Mouse (Mus musculus): Measurements from ENCODE around the gene Paf1. TPM values are rescaled to one million over a fixed set of nuclear protein-coding genes. Genes with fewer than 3 reads are reported as not detected.
A peak's percentile ranks its signal among the peaks of the same experiment; 100 is the strongest.

Paf1 gene
- polyA plus RNA-seq, 2 experiments: 54.2 to 102 TPM

DNA sequence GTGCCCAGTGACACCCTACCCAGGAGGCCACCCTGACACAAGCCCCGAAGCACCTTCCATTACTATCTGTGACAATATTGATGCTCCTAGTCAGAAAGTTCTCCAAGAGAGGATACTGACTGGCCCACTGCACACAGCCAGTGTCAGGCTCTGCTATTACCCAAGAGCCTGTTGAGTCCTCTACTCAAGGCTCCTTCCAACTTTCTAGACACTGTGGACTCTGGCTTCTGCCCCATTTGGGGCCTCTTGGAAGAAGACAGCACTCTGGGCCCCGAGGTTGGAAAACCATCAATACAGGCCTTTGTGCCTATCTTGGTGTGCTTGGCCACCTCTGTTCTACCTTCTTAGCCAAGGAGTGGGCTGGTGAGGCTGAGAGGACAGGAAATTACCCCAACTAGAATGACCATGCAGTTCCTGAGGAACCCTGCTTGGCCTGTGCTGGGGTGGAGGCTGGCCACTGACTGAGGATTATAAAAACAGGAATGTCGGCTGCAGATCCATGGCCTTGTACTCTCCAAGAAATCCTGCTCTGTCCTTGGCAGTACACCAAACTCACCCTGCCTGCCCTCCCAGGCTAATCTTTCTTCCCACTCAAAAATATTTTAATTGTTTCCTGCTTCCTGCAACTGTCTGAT, 18.2 kb downstream of the Paf1 start:
- 84% methylated on average over 3 of the region's 3 CpGs for WGBS
- no peak for ATAC-seq (ENCODE audit: low FRiP score, low read depth)
- Histone ChIP-seq H3K4me3 (replicated peaks; ENCODE audit: low read length) (no peak overlapping the region), H3K27me3 (ENCODE audit: control insufficient read depth, insufficient read depth, low read length) (no peaks in the 10 kb centered on the region), H3K4me1 (ENCODE audit: control insufficient read depth, insufficient read depth, low read length) (no peaks in the 10 kb centered on the region), H3K9me3 (ENCODE audit: control insufficient read depth, low read length) (no peaks in the 10 kb centered on the region), H3K36me3 (ENCODE audit: control insufficient read depth, insufficient read depth, low read length) (peaks cover 94% of the 10 kb centered on the region), H3K27ac (replicated peaks; ENCODE audit: low read depth, low read length) (no peak overlapping the region), H3K4me2 (replicated peaks; ENCODE audit: low read depth, low read length, severe bottlenecking) (no peak overlapping the region), H3K9ac (ENCODE audit: low read depth, low read length, severe bottlenecking) (no peak overlapping the region)
- DNase-seq (ENCODE audit: low spot score): no peak
- no peak for TF ChIP-seq POLR2A (IDR thresholded peaks at IDR 0.05; ENCODE audit: borderline replicate concordance, extremely low read depth, insufficient read depth, insufficient read length)

GRCm38 (mm10) chr7:28412826-28413225, 20.1 kb downstream of the Paf1 start:
- H3K27me3 ChIP-seq (ENCODE audit: control insufficient read depth, insufficient read depth, low read length): no peaks in the 10 kb centered on the region
- DNase-seq (ENCODE audit: low spot score) (no peak), ATAC-seq (ENCODE audit: low FRiP score, low read depth) (no peak)
- no peak overlapping the region for H3K27ac ChIP-seq (replicated peaks; ENCODE audit: low read depth, low read length)
- H3K36me3 ChIP-seq (ENCODE audit: control insufficient read depth, insufficient read depth, low read length): peaks cover 88% of the 10 kb centered on the region
- no peak overlapping the region for H3K4me2 ChIP-seq (replicated peaks; ENCODE audit: low read depth, low read length, severe bottlenecking)
- H3K9ac ChIP-seq (ENCODE audit: low read depth, low read length, severe bottlenecking): no peak overlapping the region
- H3K4me3 ChIP-seq (replicated peaks; ENCODE audit: low read length): no peak overlapping the region
- WGBS: 85% methylated on average over 4 of the region's 4 CpGs
- no peaks in the 10 kb centered on the region for H3K9me3 ChIP-seq (ENCODE audit: control insufficient read depth, low read length)
- TF ChIP-seq POLR2A (IDR thresholded peaks at IDR 0.05; ENCODE audit: borderline replicate concordance, extremely low read depth, insufficient read depth, insufficient read length): no peak
- no peaks in the 10 kb centered on the region for H3K4me1 ChIP-seq (ENCODE audit: control insufficient read depth, insufficient read depth, low read length)

DNA sequence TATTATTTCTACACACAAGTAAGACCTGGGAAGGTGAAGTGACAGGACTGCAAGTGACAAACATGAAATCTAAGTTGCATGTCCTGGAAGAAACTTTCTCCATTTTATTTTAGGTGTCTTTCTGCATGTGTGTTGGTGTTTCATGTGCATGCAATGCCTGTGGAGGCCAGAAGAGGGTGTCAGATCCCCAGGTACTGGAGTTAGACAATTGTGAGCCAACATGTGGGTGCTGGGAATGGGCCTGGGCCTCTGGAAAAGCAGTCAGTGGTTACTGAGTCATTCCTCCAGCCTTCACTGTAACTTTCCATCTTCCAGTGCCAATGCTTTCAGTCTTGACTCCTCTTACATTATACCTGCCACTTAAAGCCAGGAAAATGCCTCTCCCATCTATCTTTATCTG, 24.6 kb downstream of the Paf1 start:
- H3K27me3 ChIP-seq (ENCODE audit: control insufficient read depth, insufficient read depth, low read length): no peaks in the 10 kb centered on the region
- ATAC-seq (ENCODE audit: low FRiP score, low read depth) (no peak), DNase-seq (ENCODE audit: low spot score) (no peak)
- H3K4me2 ChIP-seq (replicated peaks; ENCODE audit: low read depth, low read length, severe bottlenecking): no peak overlapping the region
- H3K9ac ChIP-seq (ENCODE audit: low read depth, low read length, severe bottlenecking): no peak overlapping the region
- no peaks in the 10 kb centered on the region for H3K4me1 ChIP-seq (ENCODE audit: control insufficient read depth, insufficient read depth, low read length)
- H3K27ac ChIP-seq (replicated peaks; ENCODE audit: low read depth, low read length): no peak overlapping the region
- TF ChIP-seq POLR2A (IDR thresholded peaks at IDR 0.05; ENCODE audit: borderline replicate concordance, extremely low read depth, insufficient read depth, insufficient read length): no peak
- H3K9me3 ChIP-seq (ENCODE audit: control insufficient read depth, low read length): no peaks in the 10 kb centered on the region
- no peak overlapping the region for H3K4me3 ChIP-seq (replicated peaks; ENCODE audit: low read length)
- peaks cover 93% of the 10 kb centered on the region for H3K36me3 ChIP-seq (ENCODE audit: control insufficient read depth, insufficient read depth, low read length)

GRCm38 (mm10) chr7:28418096-28418670, 25.4 kb downstream of the Paf1 start:
- no peak overlapping the region for H3K4me3 ChIP-seq (replicated peaks; ENCODE audit: low read length)
- no peaks in the 10 kb centered on the region for H3K27me3 ChIP-seq (ENCODE audit: control insufficient read depth, insufficient read depth, low read length)
- H3K9ac ChIP-seq (ENCODE audit: low read depth, low read length, severe bottlenecking): no peak overlapping the region
- H3K27ac ChIP-seq (replicated peaks; ENCODE audit: low read depth, low read length): no peak overlapping the region
- 78% methylated on average over 8 of the region's 8 CpGs for WGBS
- H3K9me3 ChIP-seq (ENCODE audit: control insufficient read depth, low read length): no peaks in the 10 kb centered on the region
- TF ChIP-seq POLR2A (IDR thresholded peaks at IDR 0.05; ENCODE audit: borderline replicate concordance, extremely low read depth, insufficient read depth, insufficient read length): no peak
- H3K4me1 ChIP-seq (ENCODE audit: control insufficient read depth, insufficient read depth, low read length): no peaks in the 10 kb centered on the region
- H3K36me3 ChIP-seq (ENCODE audit: control insufficient read depth, insufficient read depth, low read length): peaks cover 93% of the 10 kb centered on the region
- no peak overlapping the region for H3K4me2 ChIP-seq (replicated peaks; ENCODE audit: low read depth, low read length, severe bottlenecking)
- DNase-seq (ENCODE audit: low spot score): peak; percentile 35
- ATAC-seq (ENCODE audit: low FRiP score, low read depth): 0 out of 2 replicates have a peak, but pooled peaks have one; percentile 15

DNA sequence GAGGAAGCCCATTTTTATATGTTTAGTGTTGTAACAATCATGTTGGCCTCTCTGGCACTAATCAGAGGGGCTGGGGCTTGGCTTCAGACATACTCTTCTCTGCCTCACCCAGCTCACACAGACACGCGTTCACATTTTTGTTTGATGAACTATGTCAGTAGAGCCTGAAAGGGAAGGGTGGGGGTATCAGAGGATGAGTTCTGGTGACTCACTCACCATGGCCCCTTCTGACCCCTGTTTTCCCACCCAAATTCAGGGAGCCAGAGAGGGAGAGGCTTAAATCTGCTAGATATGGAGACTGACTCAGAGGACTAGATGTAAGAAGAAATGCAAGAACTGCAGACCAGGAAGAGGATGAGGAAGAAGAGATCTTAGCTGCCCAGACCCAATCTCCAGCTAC, 26.7 kb downstream of the Paf1 start:
- Histone ChIP-seq H3K9me3 (ENCODE audit: control insufficient read depth, low read length) (no peaks in the 10 kb centered on the region), H3K27me3 (ENCODE audit: control insufficient read depth, insufficient read depth, low read length) (no peaks in the 10 kb centered on the region), H3K4me3 (replicated peaks; ENCODE audit: low read length) (no peak overlapping the region), H3K36me3 (ENCODE audit: control insufficient read depth, insufficient read depth, low read length) (peaks cover 85% of the 10 kb centered on the region), H3K4me2 (replicated peaks; ENCODE audit: low read depth, low read length, severe bottlenecking) (no peak overlapping the region), H3K4me1 (ENCODE audit: control insufficient read depth, insufficient read depth, low read length) (no peaks in the 10 kb centered on the region), H3K9ac (ENCODE audit: low read depth, low read length, severe bottlenecking) (no peak overlapping the region), H3K27ac (replicated peaks; ENCODE audit: low read depth, low read length) (no peak overlapping the region)
- ATAC-seq (ENCODE audit: low FRiP score, low read depth): no peak
- 90% methylated on average over 2 of the region's 2 CpGs for WGBS
- DNase-seq (ENCODE audit: low spot score): no peak
- TF ChIP-seq POLR2A (IDR thresholded peaks at IDR 0.05; ENCODE audit: borderline replicate concordance, extremely low read depth, insufficient read depth, insufficient read length): no peak

Data from limb, embryonic 14.5 days (tissue).